Mouse (Mus musculus): ENCODE measurements around the gene Igfbpl1. TPM values are rescaled to one million over a fixed set of nuclear protein-coding genes. Genes with fewer than 3 reads are reported as not detected.
A peak's percentile ranks its signal among the peaks of the same experiment; 100 is the strongest.

The Igfbpl1 gene
- polyA plus RNA-seq, 1 experiment from 2014 or later, result 86.8 TPM

GRCm38 (mm10) chr4:45820074-45820830, 6.5 kb downstream of the Igfbpl1 start:
- peaks cover 27% of the 10 kb centered on the region for H3K36me3 ChIP-seq (ENCODE audit: poor library complexity, severe bottlenecking)
- H3K9me3 ChIP-seq (replicated peaks), result no peaks in the 10 kb centered on the region
- peak overlapping the region; percentile 67 for H3K9ac ChIP-seq
- peak overlapping the region; percentile 99 for H3K27ac ChIP-seq
- H3K4me2 ChIP-seq, result peak overlapping the region; percentile 52
- H3K27me3 ChIP-seq, result no peaks in the 10 kb centered on the region
- peaks cover 96% of the 10 kb centered on the region for H3K4me1 ChIP-seq
- peak overlapping the region; percentile 26; the same call in 1 of the 2 replicates for H3K4me3 ChIP-seq
- WGBS, result 34% methylated on average over 8 of the region's 8 CpGs
- ATAC-seq, result no peak

- peak overlapping the region; percentile 99 for H3K27ac ChIP-seq
- H3K4me3 ChIP-seq, result peak overlapping the region; percentile 26
- H3K4me2 ChIP-seq, result peak overlapping the region; percentile 52
- peak overlapping the region; percentile 67 for H3K9ac ChIP-seq
- WGBS, result 2% methylated on average over 17 of the region's 17 CpGs
- no peaks in the 10 kb centered on the region for H3K9me3 ChIP-seq (replicated peaks)
- H3K36me3 ChIP-seq (ENCODE audit: poor library complexity, severe bottlenecking), result peaks cover 35% of the 10 kb centered on the region
- ATAC-seq, result peak; percentile 79
- no peaks in the 10 kb centered on the region for H3K27me3 ChIP-seq
- peaks cover 90% of the 10 kb centered on the region for H3K4me1 ChIP-seq
Measured at GRCm38 (mm10) chr4:45819208-45819931, 7.4 kb downstream of the Igfbpl1 start.

GRCm38 (mm10) chr4:45818814-45819207, 7.9 kb downstream of the Igfbpl1 start:
- H3K36me3 ChIP-seq (ENCODE audit: poor library complexity, severe bottlenecking), result peaks cover 41% of the 10 kb centered on the region
- 5% methylated on average over 4 of the region's 4 CpGs for WGBS
- peak overlapping the region; percentile 99 for H3K27ac ChIP-seq
- peak overlapping the region; percentile 26 for H3K4me3 ChIP-seq
- peaks cover 84% of the 10 kb centered on the region for H3K4me1 ChIP-seq
- no peaks in the 10 kb centered on the region for H3K27me3 ChIP-seq
- H3K9me3 ChIP-seq (replicated peaks), result no peaks in the 10 kb centered on the region
- H3K4me2 ChIP-seq, result peak overlapping the region; percentile 52
- H3K9ac ChIP-seq, result peak overlapping the region; percentile 67
- ATAC-seq, result no peak

- no peaks in the 10 kb centered on the region for H3K27me3 ChIP-seq
- peaks cover 53% of the 10 kb centered on the region for H3K4me1 ChIP-seq
- no peaks in the 10 kb centered on the region for H3K9me3 ChIP-seq (replicated peaks)
- 22% methylated on average over 7 of the region's 7 CpGs for WGBS
- H3K9ac ChIP-seq, result no peak overlapping the region
- no peak overlapping the region for H3K4me2 ChIP-seq
- no peak overlapping the region for H3K4me3 ChIP-seq
- peak overlapping the region; percentile 46 for H3K27ac ChIP-seq
- peaks cover 56% of the 10 kb centered on the region for H3K36me3 ChIP-seq (ENCODE audit: poor library complexity, severe bottlenecking)
- no peak for ATAC-seq
Measured at GRCm38 (mm10) chr4:45815542-45815941, 11.2 kb downstream of the Igfbpl1 start.

GRCm38 (mm10) chr4:45811250-45811649, 15.5 kb downstream of the Igfbpl1 start:
- H3K4me3 ChIP-seq, result no peak overlapping the region
- H3K4me2 ChIP-seq, result no peak overlapping the region
- peaks cover 25% of the 10 kb centered on the region for H3K4me1 ChIP-seq
- ATAC-seq, result no peak
- H3K9ac ChIP-seq, result no peak overlapping the region
- no peaks in the 10 kb centered on the region for H3K27me3 ChIP-seq
- no peak overlapping the region for H3K27ac ChIP-seq
- no peaks in the 10 kb centered on the region for H3K9me3 ChIP-seq (replicated peaks)
- peaks cover 97% of the 10 kb centered on the region for H3K36me3 ChIP-seq (ENCODE audit: poor library complexity, severe bottlenecking)
- 23% methylated on average over 8 of the region's 8 CpGs for WGBS

- Histone ChIP-seq H3K9ac (no peak overlapping the region), H3K4me1 (peaks cover 13% of the 10 kb centered on the region), H3K27me3 (no peaks in the 10 kb centered on the region), H3K36me3 (ENCODE audit: poor library complexity, severe bottlenecking) (peaks cover 80% of the 10 kb centered on the region), H3K9me3 (replicated peaks) (no peaks in the 10 kb centered on the region), H3K4me3 (no peak overlapping the region), H3K27ac (no peak overlapping the region; the same call in 1 of the 2 replicates), H3K4me2 (no peak overlapping the region)
- ATAC-seq, result no peak
- WGBS, result 23% methylated on average over 7 of the region's 7 CpGs
Measured at GRCm38 (mm10) chr4:45808034-45808433, 18.7 kb downstream of the Igfbpl1 start.

GRCm38 (mm10) chr4:45802900-45803299, 23.8 kb downstream of the Igfbpl1 start:
- Histone ChIP-seq H3K27me3 (no peaks in the 10 kb centered on the region), H3K4me2 (no peak overlapping the region), H3K9me3 (replicated peaks) (no peaks in the 10 kb centered on the region), H3K4me1 (peaks cover 16% of the 10 kb centered on the region), H3K9ac (no peak overlapping the region), H3K27ac (no peak overlapping the region), H3K36me3 (ENCODE audit: poor library complexity, severe bottlenecking) (peaks cover 41% of the 10 kb centered on the region), H3K4me3 (no peak overlapping the region)
- ATAC-seq, result no peak
- 93% methylated on average over 14 of the region's 14 CpGs for WGBS

- Histone ChIP-seq H3K4me1 (peaks cover 20% of the 10 kb centered on the region), H3K4me3 (no peak overlapping the region), H3K9me3 (replicated peaks) (no peaks in the 10 kb centered on the region), H3K9ac (no peak overlapping the region), H3K36me3 (ENCODE audit: poor library complexity, severe bottlenecking) (peaks cover 23% of the 10 kb centered on the region), H3K27me3 (no peaks in the 10 kb centered on the region), H3K4me2 (peak overlapping the region; percentile 80; the same call in 1 of the 2 replicates), H3K27ac (no peak overlapping the region)
- ATAC-seq, result no peak
- 35% methylated on average over 3 of the region's 3 CpGs for WGBS
Measured at GRCm38 (mm10) chr4:45799956-45800537, 26.7 kb downstream of the Igfbpl1 start.

- Histone ChIP-seq H3K9me3 (replicated peaks) (no peaks in the 10 kb centered on the region), H3K4me1 (peaks cover 24% of the 10 kb centered on the region), H3K4me3 (peak within 1 kb of the TSS; percentile 50), H3K9ac (peak within 1 kb of the TSS; percentile 69), H3K36me3 (ENCODE audit: poor library complexity, severe bottlenecking) (peaks cover 19% of the 10 kb centered on the region), H3K27me3 (no peaks in the 10 kb centered on the region), H3K4me2 (peak within 1 kb of the TSS; percentile 80), H3K27ac (peak within 1 kb of the TSS; percentile 44; the same call in 1 of the 2 replicates)
- WGBS, result under 1% methylated on average over 26 of the region's 26 CpGs
- peak; percentile 88 for ATAC-seq
Measured at GRCm38 (mm10) chr4:45798964-45799363, 27.8 kb downstream of the Igfbpl1 start, which contains the start of gene Aldh1b1. Gene Aldh1b1, plus strand, starts transcription at chr4:45799022.

GRCm38 (mm10) chr4:45796760-45797159, 30.0 kb downstream of the Igfbpl1 start:
- Histone ChIP-seq H3K4me1 (peaks cover 24% of the 10 kb centered on the region), H3K4me2 (no peak overlapping the region), H3K9me3 (replicated peaks) (no peaks in the 10 kb centered on the region), H3K4me3 (no peak overlapping the region), H3K27ac (no peak overlapping the region), H3K27me3 (no peaks in the 10 kb centered on the region), H3K36me3 (ENCODE audit: poor library complexity, severe bottlenecking) (no peaks in the 10 kb centered on the region), H3K9ac (no peak overlapping the region)
- WGBS, result 84% methylated on average over 5 of the region's 5 CpGs
- no peak for ATAC-seq

GRCm38 (mm10) chr4:45795191-45795811, 31.4 kb downstream of the Igfbpl1 start:
- ATAC-seq, result peak; percentile 37
- H3K4me1 ChIP-seq, result peaks cover 17% of the 10 kb centered on the region
- no peaks in the 10 kb centered on the region for H3K36me3 ChIP-seq (ENCODE audit: poor library complexity, severe bottlenecking)
- peak overlapping the region; percentile 31 for H3K9ac ChIP-seq
- H3K4me2 ChIP-seq, result peak overlapping the region; percentile 48
- H3K9me3 ChIP-seq (replicated peaks), result no peaks in the 10 kb centered on the region
- H3K4me3 ChIP-seq, result no peak overlapping the region
- no peak overlapping the region for H3K27ac ChIP-seq
- 3% methylated on average over 12 of the region's 12 CpGs for WGBS
- H3K27me3 ChIP-seq, result no peaks in the 10 kb centered on the region
